Mouse (Mus musculus): ENCODE data around the gene Crmp1.

DNA sequence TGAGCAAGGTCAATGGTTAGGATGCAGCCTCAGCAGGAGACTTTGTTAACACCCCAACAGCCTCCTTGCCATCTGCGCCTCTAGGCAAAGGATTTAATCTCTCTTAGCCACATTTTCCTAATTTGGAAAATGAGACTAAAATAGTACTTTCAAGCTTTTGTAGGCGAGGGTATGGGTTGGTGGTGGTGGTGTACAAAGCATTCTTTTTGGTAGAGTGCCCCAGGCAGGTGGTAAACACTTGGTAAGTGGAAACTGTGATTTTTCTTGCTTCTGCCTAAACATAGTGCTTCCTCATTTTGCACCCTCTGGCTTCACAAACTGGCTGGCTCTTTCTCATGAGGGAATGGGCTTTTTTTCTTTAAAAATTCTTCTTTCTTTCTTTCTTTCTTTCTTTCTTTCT, 3.1 kb upstream of the Crmp1 start:
- TF ChIP-seq USF1 (IDR thresholded peaks at IDR 0.05; ENCODE audit: low read depth, low read length) (no peak), CTCF (conservative IDR thresholded peaks at IDR 0.05 in 1 of 2, IDR thresholded peaks at IDR 0.05 in 1 of 2; ENCODE audit: low read depth in 2 of 2, low read length in 2 of 2) (no peak), POLR2A (IDR thresholded peaks at IDR 0.05; ENCODE audit: low read depth, low read length) (no peak), SMC3 (IDR thresholded peaks at IDR 0.05; ENCODE audit: low read depth, low read length) (no peak), ZMIZ1 (IDR thresholded peaks at IDR 0.05; ENCODE audit: low read depth, low read length) (no peak), SIN3A (IDR thresholded peaks at IDR 0.05; ENCODE audit: low read length) (no peak)

Measured in CH12.LX (cell line).